Mouse (Mus musculus): ENCODE data around the gene Bpi. TPM values are rescaled to one million over a fixed set of nuclear protein-coding genes. Genes with fewer than 3 reads are reported as not detected.

The Bpi gene
- polyA plus RNA-seq, 1 experiment from 2014 or later, result not detected

DNA sequence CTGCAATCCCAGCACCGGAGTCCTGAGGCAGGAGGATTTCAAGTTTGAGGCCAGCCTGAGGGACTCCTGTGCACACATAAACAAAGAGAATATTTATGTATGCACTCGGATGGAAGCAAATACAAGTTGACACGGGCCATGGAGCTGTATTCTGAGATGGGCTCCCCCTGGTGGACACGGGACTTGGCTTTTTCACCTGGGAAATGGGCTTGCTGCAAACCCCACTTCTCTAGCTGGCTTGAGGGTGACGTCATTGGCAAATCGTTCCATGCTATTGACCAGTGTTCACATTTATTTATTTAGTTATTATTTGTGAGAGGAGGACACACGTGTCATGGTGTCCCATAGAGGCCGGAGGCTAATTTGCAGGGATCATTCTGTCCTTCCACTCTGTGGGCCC is 58.5 kb downstream of the Bpi start:
- Histone ChIP-seq H3K4me2 (ENCODE audit: low read depth, low read length) (no peak overlapping the region), H3K27me3 (ENCODE audit: control insufficient read depth, insufficient read depth, low read length) (no peaks in the 10 kb centered on the region), H3K4me1 (ENCODE audit: control insufficient read depth, insufficient read depth, low read length) (no peaks in the 10 kb centered on the region), H3K36me3 (ENCODE audit: control insufficient read depth, insufficient read depth) (no peaks in the 10 kb centered on the region), H3K27ac (ENCODE audit: low read length) (no peak overlapping the region), H3K4me3 (ENCODE audit: low read length) (no peak overlapping the region), H3K9me3 (replicated peaks; ENCODE audit: control insufficient read depth, low read length) (no peaks in the 10 kb centered on the region), H3K9ac (ENCODE audit: low read length) (no peak overlapping the region)
- 66% methylated on average over 8 of the region's 8 CpGs for WGBS
- no peak for ATAC-seq (replicated peaks; ENCODE audit: extremely low read depth, insufficient read depth, low FRiP score)

DNA sequence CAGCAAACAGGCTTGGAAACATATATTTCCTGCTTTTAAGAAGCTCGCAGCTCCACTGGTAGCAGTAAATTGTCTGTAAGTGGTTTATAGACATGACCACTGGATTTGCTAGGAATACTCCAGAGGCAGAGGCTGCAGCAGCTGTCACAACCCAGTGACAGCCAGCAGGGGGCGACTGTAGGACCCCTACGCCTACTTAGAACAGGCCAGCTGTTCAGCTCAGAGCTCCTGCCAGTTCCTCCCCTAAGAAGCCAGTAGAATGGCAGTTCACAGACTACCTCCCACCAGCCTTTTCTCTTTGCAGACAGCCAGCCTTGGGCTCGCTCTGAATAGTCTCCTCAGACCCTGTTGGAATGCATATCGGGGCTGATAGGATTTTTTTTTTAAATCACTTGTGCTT is 59.1 kb downstream of the Bpi start:
- Histone ChIP-seq H3K4me2 (ENCODE audit: low read depth, low read length) (no peak overlapping the region), H3K27ac (ENCODE audit: low read length) (no peak overlapping the region), H3K4me1 (ENCODE audit: control insufficient read depth, insufficient read depth, low read length) (no peaks in the 10 kb centered on the region), H3K27me3 (ENCODE audit: control insufficient read depth, insufficient read depth, low read length) (no peaks in the 10 kb centered on the region), H3K36me3 (ENCODE audit: control insufficient read depth, insufficient read depth) (no peaks in the 10 kb centered on the region), H3K9ac (ENCODE audit: low read length) (no peak overlapping the region), H3K4me3 (ENCODE audit: low read length) (no peak overlapping the region), H3K9me3 (replicated peaks; ENCODE audit: control insufficient read depth, low read length) (no peaks in the 10 kb centered on the region)
- WGBS, result 17% methylated on average over 5 of the region's 5 CpGs
- no peak for ATAC-seq (replicated peaks; ENCODE audit: extremely low read depth, insufficient read depth, low FRiP score)

DNA sequence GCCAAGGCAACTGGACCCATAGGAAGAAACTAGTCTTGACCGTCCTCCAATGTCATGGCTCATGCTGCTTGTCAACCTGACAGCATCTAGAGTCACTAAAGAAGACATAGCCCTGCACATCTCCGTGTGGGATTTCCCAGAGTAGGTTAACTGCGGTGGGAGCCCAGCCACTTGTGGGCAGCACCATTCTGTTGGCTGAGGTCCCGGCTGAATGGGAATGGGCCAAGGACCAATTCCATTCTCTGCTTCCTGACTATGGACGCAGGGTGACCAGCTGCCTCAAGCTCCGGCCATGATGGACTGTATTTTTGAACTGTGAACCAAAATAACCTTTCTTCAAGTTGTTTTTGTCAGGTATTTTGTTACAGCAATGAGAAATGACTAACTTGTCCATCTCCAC is 63.7 kb downstream of the Bpi start:
- 88% methylated on average over 6 of the region's 6 CpGs for WGBS
- H3K4me3 ChIP-seq (ENCODE audit: low read length), result no peak overlapping the region
- H3K9me3 ChIP-seq (replicated peaks; ENCODE audit: control insufficient read depth, low read length), result no peaks in the 10 kb centered on the region
- H3K36me3 ChIP-seq (ENCODE audit: control insufficient read depth, insufficient read depth), result no peaks in the 10 kb centered on the region
- H3K4me2 ChIP-seq (ENCODE audit: low read depth, low read length), result no peak overlapping the region
- ATAC-seq (replicated peaks; ENCODE audit: extremely low read depth, insufficient read depth, low FRiP score), result no peak
- H3K27ac ChIP-seq (ENCODE audit: low read length), result no peak overlapping the region
- no peak overlapping the region for H3K9ac ChIP-seq (ENCODE audit: low read length)
- no peaks in the 10 kb centered on the region for H3K27me3 ChIP-seq (ENCODE audit: control insufficient read depth, insufficient read depth, low read length)
- H3K4me1 ChIP-seq (ENCODE audit: control insufficient read depth, insufficient read depth, low read length), result no peaks in the 10 kb centered on the region

DNA sequence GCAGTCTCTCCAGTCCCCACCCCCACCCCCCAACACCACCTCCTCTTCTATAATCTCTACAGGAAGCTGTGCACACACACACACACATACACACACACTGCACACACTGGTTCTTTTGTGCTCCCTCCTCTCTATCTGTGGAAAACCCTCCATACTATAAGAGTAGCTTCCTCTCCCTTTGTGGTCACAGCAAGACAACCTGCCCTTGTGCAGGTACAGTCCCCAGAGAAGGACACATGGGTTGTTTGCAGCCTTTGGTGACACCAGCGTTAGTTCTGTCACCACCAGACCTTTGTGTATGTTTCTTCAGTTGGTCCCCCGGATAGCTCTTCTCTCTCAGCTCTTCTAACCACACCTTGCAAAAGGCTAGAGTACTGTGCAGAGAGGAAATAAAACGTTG is 65.0 kb downstream of the Bpi start:
- Histone ChIP-seq H3K36me3 (ENCODE audit: control insufficient read depth, insufficient read depth) (no peaks in the 10 kb centered on the region), H3K4me3 (ENCODE audit: low read length) (no peak overlapping the region), H3K4me2 (ENCODE audit: low read depth, low read length) (no peak overlapping the region), H3K27me3 (ENCODE audit: control insufficient read depth, insufficient read depth, low read length) (no peaks in the 10 kb centered on the region), H3K4me1 (ENCODE audit: control insufficient read depth, insufficient read depth, low read length) (no peaks in the 10 kb centered on the region), H3K9ac (ENCODE audit: low read length) (no peak overlapping the region), H3K9me3 (replicated peaks; ENCODE audit: control insufficient read depth, low read length) (no peaks in the 10 kb centered on the region), H3K27ac (ENCODE audit: low read length) (no peak overlapping the region)
- WGBS, result 49% methylated on average over 3 of the region's 3 CpGs
- ATAC-seq (replicated peaks; ENCODE audit: extremely low read depth, insufficient read depth, low FRiP score), result peak; percentile 42; the same call in 1 of the 2 replicates

DNA sequence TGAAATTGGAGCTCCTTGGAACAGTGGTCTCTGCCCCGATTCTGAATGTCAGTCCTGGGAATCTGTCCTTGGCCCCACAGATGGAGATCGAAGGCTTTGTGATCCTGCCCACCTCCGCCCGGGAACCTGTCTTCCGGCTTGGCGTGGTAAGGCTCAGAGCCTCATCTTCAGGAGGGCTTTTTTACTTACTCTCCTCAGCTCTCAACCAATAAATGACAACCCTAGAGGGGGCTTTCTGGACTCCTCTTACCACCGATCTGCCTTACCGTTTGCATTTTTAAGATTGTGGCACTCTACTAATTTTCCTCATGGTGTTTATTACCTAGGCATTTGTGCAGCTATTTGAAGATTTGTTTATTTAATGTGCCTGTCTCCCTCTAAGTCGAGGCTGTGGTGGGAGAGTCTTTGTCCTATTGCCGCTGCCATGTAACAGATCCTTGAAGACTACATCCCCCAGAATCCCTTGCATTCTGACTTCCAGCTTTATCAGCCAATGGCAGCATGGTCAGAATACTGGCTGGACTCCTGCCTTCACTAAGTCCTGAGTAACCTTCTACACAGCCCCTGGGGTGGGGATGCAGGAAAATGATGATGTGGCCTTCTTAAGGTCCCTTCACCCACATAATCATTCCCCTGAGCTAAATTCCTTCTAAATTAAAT is 66.8 kb downstream of the Bpi start:
- Histone ChIP-seq H3K4me2 (ENCODE audit: low read depth, low read length) (no peak overlapping the region), H3K9me3 (replicated peaks; ENCODE audit: control insufficient read depth, low read length) (no peaks in the 10 kb centered on the region), H3K9ac (ENCODE audit: low read length) (no peak overlapping the region), H3K4me3 (ENCODE audit: low read length) (no peak overlapping the region), H3K4me1 (ENCODE audit: control insufficient read depth, insufficient read depth, low read length) (no peaks in the 10 kb centered on the region), H3K27me3 (ENCODE audit: control insufficient read depth, insufficient read depth, low read length) (no peaks in the 10 kb centered on the region), H3K27ac (ENCODE audit: low read length) (no peak overlapping the region), H3K36me3 (ENCODE audit: control insufficient read depth, insufficient read depth) (no peaks in the 10 kb centered on the region)
- WGBS, result 62% methylated on average over 10 of the region's 10 CpGs
- peak; percentile 61; the same call in 1 of the 2 replicates for ATAC-seq (replicated peaks; ENCODE audit: extremely low read depth, insufficient read depth, low FRiP score)

DNA sequence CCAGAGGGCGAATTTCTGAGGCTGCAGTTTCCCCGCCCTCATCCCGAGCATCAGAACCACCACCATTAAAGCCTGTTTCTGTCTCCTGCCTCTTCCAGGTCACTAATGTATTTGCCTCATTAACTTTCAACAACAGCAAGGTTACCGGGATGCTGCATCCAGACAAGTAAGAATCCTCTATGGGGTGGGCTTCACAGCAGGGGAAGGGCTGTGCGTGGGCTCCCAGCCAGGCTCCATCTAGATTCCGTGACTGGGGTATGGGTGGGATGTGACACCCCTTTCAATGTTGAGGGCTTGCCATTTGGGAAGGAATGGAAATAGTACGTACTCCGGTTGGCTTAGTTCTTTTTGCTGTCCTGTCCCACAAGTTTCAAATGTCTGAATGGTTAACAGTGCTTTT is 67.7 kb downstream of the Bpi start:
- WGBS, result 80% methylated on average over 8 of the region's 8 CpGs
- no peak for ATAC-seq (replicated peaks; ENCODE audit: extremely low read depth, insufficient read depth, low FRiP score)

More for the DNA sequence above, 67.7 kb downstream of the Bpi start:
- no peak overlapping the region for H3K27ac ChIP-seq (ENCODE audit: low read length)
- no peaks in the 10 kb centered on the region for H3K36me3 ChIP-seq (ENCODE audit: control insufficient read depth, insufficient read depth)
- H3K9me3 ChIP-seq (replicated peaks; ENCODE audit: control insufficient read depth, low read length), result no peaks in the 10 kb centered on the region
- no peak overlapping the region for H3K9ac ChIP-seq (ENCODE audit: low read length)
- no peaks in the 10 kb centered on the region for H3K27me3 ChIP-seq (ENCODE audit: control insufficient read depth, insufficient read depth, low read length)
- no peak overlapping the region for H3K4me2 ChIP-seq (ENCODE audit: low read depth, low read length)
- H3K4me3 ChIP-seq (ENCODE audit: low read length), result no peak overlapping the region
- no peaks in the 10 kb centered on the region for H3K4me1 ChIP-seq (ENCODE audit: control insufficient read depth, insufficient read depth, low read length)

Small RNA genes lying within 50 kb of the gene (microRNA-seq; reads per million reads assigned to microRNA genes)
- not detected for gene Mir7685

Other genes with a start within 250 kb of the Bpi start
- 24.2 and 25.4 TPM in 2 replicates for gene Tti1, start 229.7 kb upstream of the Bpi start, polyA plus RNA-seq (2015; fragmentation: Nextera tagmentation; extraction: Ambion mirVana)
- 28.4 and 32.0 TPM in 2 replicates for gene Rprd1b, start 229.6 kb upstream of the Bpi start, polyA plus RNA-seq (2015; fragmentation: Nextera tagmentation; extraction: Ambion mirVana)
- 226 and 256 TPM in 2 replicates for gene Tgm2, start 111.7 kb upstream of the Bpi start, polyA plus RNA-seq (2015; fragmentation: Nextera tagmentation; extraction: Ambion mirVana)
- 2.2 and 2.5 TPM in 2 replicates for gene D630003M21Rik, start 28.9 kb upstream of the Bpi start, polyA plus RNA-seq (2015; fragmentation: Nextera tagmentation; extraction: Ambion mirVana)
- 10.9 and 16.0 TPM in 2 replicates for gene Lbp, start 48.4 kb downstream of the Bpi start, polyA plus RNA-seq (2015; fragmentation: Nextera tagmentation; extraction: Ambion mirVana)
- gene Snhg11, start 117.5 kb downstream of the Bpi start, polyA plus RNA-seq (2015; fragmentation: Nextera tagmentation; extraction: Ambion mirVana), result 0.55 and 1.4 TPM in 2 replicates
- 9.1 and 10.3 TPM in 2 replicates for gene Ralgapb, start 151.8 kb downstream of the Bpi start, polyA plus RNA-seq (2015; fragmentation: Nextera tagmentation; extraction: Ambion mirVana)
- gene Adig, start 244.5 kb downstream of the Bpi start, polyA plus RNA-seq (2015; fragmentation: Nextera tagmentation; extraction: Ambion mirVana), result not detected in 2 replicates

Measured in heart, embryonic 16.5 days (tissue).